10 mouse cellular contexts compared by ENCODE assay signal in the genomic region with DNA sequence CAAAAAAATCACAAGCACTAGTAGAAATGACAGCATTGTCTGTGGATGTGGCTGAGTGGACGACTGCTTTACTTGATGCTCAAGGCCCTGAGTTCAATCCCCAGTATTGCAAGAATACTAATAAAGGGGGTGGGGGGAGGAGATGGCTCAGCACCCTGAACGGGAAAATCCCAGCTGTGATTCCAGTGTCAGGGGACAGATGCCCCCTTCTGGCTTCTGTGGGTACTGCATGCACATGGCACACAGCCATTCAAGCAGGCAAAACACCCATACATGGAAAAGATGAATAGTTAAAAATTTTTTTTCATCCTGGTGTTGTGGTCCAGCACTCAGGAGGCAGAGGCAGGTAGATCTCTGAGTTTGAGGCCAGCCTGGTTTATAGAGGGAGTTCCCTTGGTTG. TPM values are rescaled to one million over a fixed set of nuclear protein-coding genes. Genes with fewer than 3 reads are reported as not detected.
DNase-seq lines count a peak whose midpoint lies in the region; ATAC-seq lines count a peak whose summit lies in the region.
"Had no signal": no experiment of that assay in that cellular context is flagged by ENCODE, and none has a peak within 500 bp of the region (broad histone marks: within the 10 kb centered on the region; RNA-seq: fewer than 3 reads in every experiment).

No protein-coding gene starts in this region.

- H3K4me2 ChIP-seq in midbrain, embryonic 15.5 days, result no peak overlapping the region
- H3K4me2 ChIP-seq: liver, embryonic 15.5 days had no signal

- no peak for ATAC-seq in midbrain, embryonic 15.5 days (replicated peaks)

- H3K4me1 ChIP-seq in midbrain, embryonic 10.5 days, result no peaks in the 10 kb centered on the region
- no peaks in the 10 kb centered on the region for H3K4me1 ChIP-seq in midbrain, embryonic 15.5 days
- H3K4me1 ChIP-seq in limb, embryonic 10.5 days, result peaks cover 4% of the 10 kb centered on the region; the same call in 1 of the 2 replicates
- H3K4me1 ChIP-seq: liver, embryonic 15.5 days had no signal

- peak; percentile 7 for DNase-seq in gastrocnemius, adult 18-20 months (ENCODE audit: low spot score)
- no peak for DNase-seq in gastrocnemius, postnatal 25 days
- DNase-seq in midbrain, embryonic 10.5 days (ENCODE audit: low spot score), result peak; percentile 37
- peak; percentile 7 for DNase-seq in adipocyte (ENCODE audit: low spot score)
- peak; percentile 53 for DNase-seq in limb, embryonic 10.5 days (ENCODE audit: low spot score)
- DNase-seq in urinary bladder, postnatal 36 days (ENCODE audit: low spot score in 2 of 2), result no peak
- no peak for DNase-seq in adrenal gland, adult 18-20 months (ENCODE audit: low spot score in 2 of 2)

- H3K27me3 ChIP-seq in midbrain, embryonic 10.5 days (ENCODE audit: low read depth, poor library complexity, severe bottlenecking), result peaks cover 30% of the 10 kb centered on the region
- peaks cover 9% of the 10 kb centered on the region for H3K27me3 ChIP-seq in midbrain, embryonic 15.5 days (replicated peaks)
- peaks cover 18% of the 10 kb centered on the region for H3K27me3 ChIP-seq in limb, embryonic 10.5 days (ENCODE audit: low read depth, poor library complexity, severe bottlenecking)

- WGBS in midbrain, embryonic 10.5 days, result 39% methylated on average over 2 of the region's 2 CpGs
- WGBS in midbrain, embryonic 15.5 days, result 43% methylated on average over 2 of the region's 2 CpGs
- 63% methylated on average over 2 of the region's 2 CpGs for WGBS in limb, embryonic 10.5 days

- H3K9ac ChIP-seq in midbrain, embryonic 15.5 days, result no peak overlapping the region
- H3K9ac ChIP-seq: liver, embryonic 15.5 days had no signal

- no peaks in the 10 kb centered on the region for H3K9me3 ChIP-seq in midbrain, embryonic 10.5 days (replicated peaks)
- H3K9me3 ChIP-seq in midbrain, embryonic 15.5 days, result no peaks in the 10 kb centered on the region
- H3K9me3 ChIP-seq in limb, embryonic 10.5 days (replicated peaks), result no peaks in the 10 kb centered on the region
- H3K9me3 ChIP-seq: liver, embryonic 15.5 days had no signal

- H3K27ac ChIP-seq in midbrain, embryonic 10.5 days (replicated peaks), result no peak overlapping the region
- no peak overlapping the region for H3K27ac ChIP-seq in midbrain, embryonic 15.5 days
- no peak overlapping the region for H3K27ac ChIP-seq in limb, embryonic 10.5 days
- H3K27ac ChIP-seq: liver, embryonic 15.5 days had no signal

- no peaks in the 10 kb centered on the region for H3K36me3 ChIP-seq in midbrain, embryonic 10.5 days
- no peaks in the 10 kb centered on the region for H3K36me3 ChIP-seq in midbrain, embryonic 15.5 days (replicated peaks)
- H3K36me3 ChIP-seq in limb, embryonic 10.5 days, result no peaks in the 10 kb centered on the region
- H3K36me3 ChIP-seq: liver, embryonic 15.5 days had no signal

- H3K4me3 ChIP-seq in midbrain, embryonic 10.5 days, result no peak overlapping the region
- H3K4me3 ChIP-seq in midbrain, embryonic 15.5 days, result no peak overlapping the region
- H3K4me3 ChIP-seq in limb, embryonic 10.5 days, result no peak overlapping the region
- H3K4me3 ChIP-seq: liver, embryonic 15.5 days had no signal

RNA-seq across cellular contexts. Expression of a gene that starts 10.9 kb away (rescaled TPM):
- not detected for total RNA-seq in gastrocnemius, adult 18-20 months (2021)
- not detected for total RNA-seq in gastrocnemius, postnatal 25 days (2021)
- polyA plus RNA-seq in midbrain, embryonic 10.5 days (2016; fragmentation: Nextera tagmentation; extraction: Ambion mirVana), result 0.58 and 1.0 TPM in 2 replicates
- polyA plus RNA-seq in midbrain, embryonic 15.5 days (2015; fragmentation: Nextera tagmentation; extraction: Ambion mirVana), result 0.56 and 0.61 TPM in 2 replicates
- 0.93 and 1.2 TPM in 2 replicates for polyA plus RNA-seq in limb, embryonic 10.5 days (2016; fragmentation: Nextera tagmentation; extraction: Ambion mirVana)
- not detected for total RNA-seq in adrenal gland, adult 18-20 months (2021)
- polyA plus RNA-seq: gonadal fat pad, adult 2 months; liver, embryonic 15.5 days had no signal

Comparison
In these comparisons a context has a peak if more than half of its experiments do, and no peak if none do; other contexts are left out.
1. DNase-seq: peak in gastrocnemius, adult 18-20 months (single experiment), midbrain, embryonic 10.5 days (single experiment), adipocyte (single experiment) and limb, embryonic 10.5 days (single experiment); none in gastrocnemius, postnatal 25 days (single experiment), urinary bladder, postnatal 36 days (0 of 2) and adrenal gland, adult 18-20 months (0 of 2).